Mouse (Mus musculus): ENCODE results near the gene Pum1. TPM values are rescaled to one million over a fixed set of nuclear protein-coding genes. Genes with fewer than 3 reads are reported as not detected.

The Pum1 gene
- polyA plus RNA-seq, 1 experiment = 42.8 TPM

DNA sequence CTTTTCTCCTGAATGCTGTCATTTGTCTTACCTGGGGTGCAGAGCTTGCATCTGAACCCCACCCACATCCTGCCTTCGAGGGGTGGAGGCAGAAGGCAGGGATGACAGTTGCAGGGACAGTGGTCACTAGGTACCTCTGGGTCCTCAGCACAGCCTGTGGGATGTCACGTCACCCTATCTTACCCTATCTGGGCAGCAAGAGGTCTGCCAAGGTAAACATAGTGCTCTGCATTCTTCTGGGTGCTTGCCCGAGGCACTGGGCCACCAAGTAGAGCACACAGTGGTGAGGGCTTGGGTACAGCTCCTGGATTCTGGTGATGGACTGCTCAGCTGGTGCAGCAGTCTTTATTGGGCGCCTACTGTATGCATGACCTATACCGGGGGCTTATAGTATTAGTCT, 136.5 kb downstream of the Pum1 start:
- TF ChIP-seq CTCF (IDR thresholded peaks at IDR 0.05; ENCODE audit: control insufficient read depth, insufficient read depth, low read length) = no peak
- no peak for TF ChIP-seq POLR2A (IDR thresholded peaks at IDR 0.05; ENCODE audit: borderline replicate concordance, control insufficient read depth, low read depth, low read length)
- Histone ChIP-seq H3K27ac (ENCODE audit: control insufficient read depth, insufficient read depth, low read depth, low read length, poor library complexity) (peak overlapping the region; percentile 29; the same call in 1 of the 2 replicates), H3K4me3 (replicated peaks; ENCODE audit: control insufficient read depth, low read depth, low read length) (no peak overlapping the region), H3K4me1 (ENCODE audit: control insufficient read depth, insufficient read depth, low read length) (peaks cover 3% of the 10 kb centered on the region)
- 65% methylated on average over 5 of the region's 5 CpGs for WGBS

DNA sequence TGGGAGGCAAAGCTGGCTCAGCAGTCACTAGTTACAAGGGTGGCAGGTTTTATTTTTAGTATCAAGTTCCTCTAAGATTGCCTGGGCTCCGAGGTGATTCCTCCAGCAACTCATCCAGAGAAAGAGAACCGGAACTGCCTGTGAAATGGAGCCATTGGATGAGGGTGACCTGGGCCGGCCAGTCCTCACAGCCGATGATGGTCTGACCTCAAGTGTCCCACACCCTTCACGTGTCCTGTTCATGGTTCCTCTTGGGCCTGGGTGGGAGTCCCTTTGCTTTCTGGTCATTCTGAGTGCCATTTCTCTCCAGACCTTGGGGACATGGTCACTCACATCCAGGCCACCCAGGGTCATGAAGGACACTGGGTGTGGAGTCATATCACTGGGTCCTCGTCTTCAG, 137.0 kb downstream of the Pum1 start:
- TF ChIP-seq CTCF (IDR thresholded peaks at IDR 0.05; ENCODE audit: control insufficient read depth, insufficient read depth, low read length) (no peak), POLR2A (IDR thresholded peaks at IDR 0.05; ENCODE audit: borderline replicate concordance, control insufficient read depth, low read depth, low read length) (no peak)
- no peak overlapping the region; the same call in 1 of the 2 replicates for H3K27ac ChIP-seq (ENCODE audit: control insufficient read depth, insufficient read depth, low read depth, low read length, poor library complexity)
- H3K4me3 ChIP-seq (replicated peaks; ENCODE audit: control insufficient read depth, low read depth, low read length) = no peak overlapping the region
- WGBS = 66% methylated on average over 6 of the region's 6 CpGs
- peaks cover 3% of the 10 kb centered on the region for H3K4me1 ChIP-seq (ENCODE audit: control insufficient read depth, insufficient read depth, low read length)

DNA sequence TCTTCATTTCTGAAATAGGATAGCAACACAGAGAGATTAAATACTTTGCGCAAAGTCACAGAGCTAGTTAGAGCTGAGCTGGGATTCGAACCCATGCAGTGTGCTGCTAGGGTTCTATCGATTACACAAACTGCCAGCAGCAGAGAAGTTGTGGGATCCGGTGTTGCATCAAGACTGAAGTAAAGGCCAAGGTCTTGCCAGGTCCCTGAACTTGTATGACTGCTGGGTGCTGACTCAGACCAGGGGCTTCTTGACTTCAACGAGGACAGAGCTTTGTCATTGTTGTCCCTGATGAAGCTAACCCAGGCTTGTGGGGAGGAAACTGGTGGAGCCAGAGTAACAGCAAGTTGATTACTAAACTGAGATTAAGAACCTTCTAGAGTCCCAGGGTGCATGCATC, 138.1 kb downstream of the Pum1 start:
- no peak overlapping the region for H3K4me3 ChIP-seq (replicated peaks; ENCODE audit: control insufficient read depth, low read depth, low read length)
- 62% methylated on average over 5 of the region's 5 CpGs for WGBS

DNA sequence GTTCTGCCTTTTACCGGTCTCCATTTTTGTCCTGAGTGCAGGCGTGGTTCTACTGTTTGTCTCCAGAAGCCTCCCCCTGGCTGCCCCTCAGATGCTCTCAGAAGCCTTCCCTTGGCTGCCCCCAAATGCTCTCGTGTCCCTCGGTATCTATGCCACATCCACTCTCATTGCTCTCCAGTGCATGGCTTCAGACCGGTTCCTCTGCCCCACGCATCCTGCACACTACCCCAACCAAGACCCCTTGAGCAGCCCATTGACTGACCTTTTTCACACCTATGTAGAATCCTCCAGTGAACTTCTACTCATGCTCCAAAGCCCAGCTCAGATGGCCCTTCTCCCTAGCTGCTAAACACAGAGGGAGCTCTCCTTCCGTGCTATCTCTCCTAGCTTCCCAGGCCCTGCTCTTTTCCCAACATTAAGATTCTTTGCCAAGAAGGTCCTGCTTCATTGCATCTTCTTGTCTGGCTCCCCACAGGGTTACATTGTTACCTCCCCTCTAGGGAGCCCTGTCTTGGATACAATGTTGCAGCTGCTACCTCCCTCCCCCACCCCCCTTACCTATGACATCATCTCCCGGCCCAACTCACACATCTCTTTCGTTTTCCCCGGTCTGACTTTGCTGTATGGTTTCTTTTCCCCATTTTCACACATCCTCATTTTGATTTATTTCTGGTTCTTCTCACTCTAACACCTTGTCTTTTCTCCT, 138.7 kb downstream of the Pum1 start:
- TF ChIP-seq CTCF (IDR thresholded peaks at IDR 0.05; ENCODE audit: control insufficient read depth, insufficient read depth, low read length) (no peak), POLR2A (IDR thresholded peaks at IDR 0.05; ENCODE audit: borderline replicate concordance, control insufficient read depth, low read depth, low read length) (no peak)
- 56% methylated on average over 10 of the region's 10 CpGs for WGBS
- Histone ChIP-seq H3K4me3 (replicated peaks; ENCODE audit: control insufficient read depth, low read depth, low read length) (no peak overlapping the region), H3K4me1 (ENCODE audit: control insufficient read depth, insufficient read depth, low read length) (peaks cover 3% of the 10 kb centered on the region), H3K27ac (ENCODE audit: control insufficient read depth, insufficient read depth, low read depth, low read length, poor library complexity) (no peak overlapping the region)

More for the DNA sequence above, 138.1 kb downstream of the Pum1 start:
- TF ChIP-seq CTCF (IDR thresholded peaks at IDR 0.05; ENCODE audit: control insufficient read depth, insufficient read depth, low read length) (no peak), POLR2A (IDR thresholded peaks at IDR 0.05; ENCODE audit: borderline replicate concordance, control insufficient read depth, low read depth, low read length) (no peak)
- peaks cover 3% of the 10 kb centered on the region for H3K4me1 ChIP-seq (ENCODE audit: control insufficient read depth, insufficient read depth, low read length)
- no peak overlapping the region for H3K27ac ChIP-seq (ENCODE audit: control insufficient read depth, insufficient read depth, low read depth, low read length, poor library complexity)

DNA sequence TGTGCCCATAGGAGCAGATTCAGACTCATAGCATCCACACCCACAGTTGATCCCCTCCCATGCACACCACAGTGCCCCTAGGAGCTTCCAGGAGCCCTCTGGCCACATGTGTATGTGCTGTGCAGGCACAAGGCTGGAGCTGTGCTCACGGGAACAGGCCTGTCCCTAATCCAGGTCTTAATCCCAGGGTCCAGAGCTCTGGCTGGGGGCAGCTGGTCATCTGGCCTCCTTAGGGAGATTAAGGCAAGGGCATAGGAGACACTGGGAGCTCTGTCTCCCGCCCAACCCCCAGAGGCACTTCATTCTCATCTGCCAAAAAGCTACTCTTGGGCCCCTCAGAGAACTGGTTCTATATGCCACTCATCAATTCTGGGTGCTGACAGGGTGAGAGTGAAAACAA, 140.5 kb downstream of the Pum1 start:
- WGBS = 68% methylated on average over 2 of the region's 2 CpGs
- no peak overlapping the region for H3K27ac ChIP-seq (ENCODE audit: control insufficient read depth, insufficient read depth, low read depth, low read length, poor library complexity)
- peaks cover 3% of the 10 kb centered on the region for H3K4me1 ChIP-seq (ENCODE audit: control insufficient read depth, insufficient read depth, low read length)
- TF ChIP-seq POLR2A (IDR thresholded peaks at IDR 0.05; ENCODE audit: borderline replicate concordance, control insufficient read depth, low read depth, low read length) = no peak
- no peak for TF ChIP-seq CTCF (IDR thresholded peaks at IDR 0.05; ENCODE audit: control insufficient read depth, insufficient read depth, low read length)
- H3K4me3 ChIP-seq (replicated peaks; ENCODE audit: control insufficient read depth, low read depth, low read length) = no peak overlapping the region

DNA sequence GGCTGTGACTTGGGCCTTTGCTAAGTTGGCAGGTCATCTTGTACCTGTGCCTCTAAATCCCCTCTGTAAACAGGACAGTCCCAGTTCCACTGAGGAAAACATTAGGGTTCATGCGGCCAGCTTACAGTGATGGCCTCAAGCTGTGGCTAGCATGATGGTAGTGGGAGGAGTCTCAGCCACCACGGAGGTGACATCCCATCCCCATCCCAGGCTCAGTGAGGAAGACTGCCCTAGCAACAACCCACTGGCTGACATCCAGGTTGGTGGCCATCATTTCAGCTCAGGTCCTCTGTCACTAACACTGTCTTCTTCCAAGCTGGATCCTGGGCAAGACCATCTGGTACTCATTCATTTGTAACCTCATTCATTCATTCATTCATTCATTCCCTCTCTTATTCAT, 141.2 kb downstream of the Pum1 start:
- no peak overlapping the region for H3K27ac ChIP-seq (ENCODE audit: control insufficient read depth, insufficient read depth, low read depth, low read length, poor library complexity)
- WGBS = 66% methylated on average over 2 of the region's 2 CpGs
- TF ChIP-seq CTCF (IDR thresholded peaks at IDR 0.05; ENCODE audit: control insufficient read depth, insufficient read depth, low read length) (no peak), POLR2A (IDR thresholded peaks at IDR 0.05; ENCODE audit: borderline replicate concordance, control insufficient read depth, low read depth, low read length) (no peak)
- H3K4me3 ChIP-seq (replicated peaks; ENCODE audit: control insufficient read depth, low read depth, low read length) = no peak overlapping the region
- peaks cover 3% of the 10 kb centered on the region for H3K4me1 ChIP-seq (ENCODE audit: control insufficient read depth, insufficient read depth, low read length)

DNA sequence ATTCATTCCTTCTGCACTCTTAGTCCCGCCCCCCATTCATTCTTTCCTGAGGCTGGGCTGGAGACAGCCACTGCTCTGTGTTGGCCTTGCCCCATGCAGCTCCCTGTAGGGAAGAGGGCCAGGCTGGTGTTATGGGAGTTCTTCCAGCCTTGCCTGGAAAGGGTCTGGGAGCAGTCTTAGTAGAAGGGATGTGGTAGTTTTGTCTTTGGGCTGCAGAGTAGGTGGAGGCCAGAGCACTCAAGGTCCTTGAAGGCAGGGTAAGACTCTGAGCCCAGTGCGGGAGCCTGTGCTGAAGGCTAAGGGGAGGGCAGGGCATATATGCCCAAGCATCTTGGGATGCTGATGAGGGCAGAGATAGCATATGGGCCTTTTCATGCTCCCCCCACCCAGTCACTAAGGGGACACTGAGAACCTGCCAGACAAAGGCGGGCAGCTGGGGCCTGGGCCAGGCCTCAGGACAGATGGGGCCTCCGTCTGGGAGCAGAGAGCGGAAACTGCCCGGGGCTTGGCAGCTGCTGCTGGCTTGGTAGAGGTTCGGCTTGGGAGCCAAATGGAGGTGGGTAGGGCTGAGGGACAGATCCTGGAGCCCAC, 141.7 kb downstream of the Pum1 start:
- Histone ChIP-seq H3K27ac (ENCODE audit: control insufficient read depth, insufficient read depth, low read depth, low read length, poor library complexity) (no peak overlapping the region), H3K4me1 (ENCODE audit: control insufficient read depth, insufficient read depth, low read length) (peaks cover 1% of the 10 kb centered on the region), H3K4me3 (replicated peaks; ENCODE audit: control insufficient read depth, low read depth, low read length) (no peak overlapping the region)
- TF ChIP-seq CTCF (IDR thresholded peaks at IDR 0.05; ENCODE audit: control insufficient read depth, insufficient read depth, low read length) = no peak
- WGBS = 80% methylated on average over 7 of the region's 7 CpGs

DNA sequence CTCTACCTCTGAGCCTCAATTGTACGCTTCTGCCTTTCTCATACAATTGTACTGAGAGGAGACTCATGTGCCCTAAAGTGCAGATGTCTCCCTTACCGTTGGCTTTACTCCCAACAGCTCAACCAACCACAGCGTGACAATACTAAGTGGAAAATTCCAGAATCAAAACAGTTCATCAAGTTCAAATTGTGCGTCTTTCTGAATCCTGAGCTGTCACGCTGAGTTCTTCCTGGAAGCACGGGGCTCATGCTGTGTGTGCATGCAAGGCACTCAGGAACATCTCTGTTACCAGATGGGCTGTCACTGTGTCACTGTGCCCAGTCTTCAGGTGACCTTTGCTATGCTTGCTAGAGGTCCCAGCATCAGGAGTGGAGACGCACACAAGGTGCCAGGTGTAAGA, 142.6 kb downstream of the Pum1 start:
- Histone ChIP-seq H3K27ac (ENCODE audit: control insufficient read depth, insufficient read depth, low read depth, low read length, poor library complexity) (no peak overlapping the region), H3K4me1 (ENCODE audit: control insufficient read depth, insufficient read depth, low read length) (peaks cover 1% of the 10 kb centered on the region), H3K4me3 (replicated peaks; ENCODE audit: control insufficient read depth, low read depth, low read length) (no peak overlapping the region)
- WGBS = 80% methylated on average over 7 of the region's 7 CpGs
- TF ChIP-seq POLR2A (IDR thresholded peaks at IDR 0.05; ENCODE audit: borderline replicate concordance, control insufficient read depth, low read depth, low read length) (no peak), CTCF (IDR thresholded peaks at IDR 0.05; ENCODE audit: control insufficient read depth, insufficient read depth, low read length) (no peak)
